Mouse (Mus musculus) limb, embryonic 14.5 days (tissue): ENCODE data around the gene Zranb3. TPM values are rescaled to one million over a fixed set of nuclear protein-coding genes. Genes with fewer than 3 reads are reported as not detected.
"Not testable (repeated sequence)": the region's sequence is repeated elsewhere in the genome, so short reads cannot be mapped to it uniquely, and the experiment has no call there.

Experiments
- ATAC-seq: fragments of 200-750 bp; cut with Nextera tagmentation; 2 replicates; pipeline ENCODE4 v1.8.0; 2017; ENCODE audit warnings: low read depth, moderate number of reproducible peaks, moderate TSS enrichment; ENCODE audit not compliant: low FRiP score
- DNase-seq: peaks from one replicate; pipeline ENCODE4 v3.0.0-alpha.2; 2015; ENCODE audit warnings: low spot score
- H3K27ac ChIP-seq: fragments of 300-500 bp; sonication (generic); replicated peaks from 2 replicates; pipeline ENCODE4 v1.5.1; 2014; ENCODE audit warnings: low read depth, mild to moderate bottlenecking, low read length, moderate library complexity, mixed read lengths
- H3K27me3 ChIP-seq: fragments of 300-500 bp; sonication (generic); 2 replicates; pipeline ENCODE4 v1.6.1; 2014; ENCODE audit warnings: low read length, mixed read lengths; ENCODE audit not compliant: control insufficient read depth, insufficient read depth
- H3K36me3 ChIP-seq: fragments of 300-500 bp; sonication (generic); 2 replicates; pipeline ENCODE4 v1.6.1; 2014; ENCODE audit warnings: mild to moderate bottlenecking, low read length, moderate library complexity, mixed read lengths; ENCODE audit not compliant: control insufficient read depth, insufficient read depth
- H3K4me1 ChIP-seq: fragments of 300-500 bp; sonication (generic); 2 replicates; pipeline ENCODE4 v1.6.1; 2014; ENCODE audit warnings: antibody characterized with exemption, low read length, mixed read lengths; ENCODE audit not compliant: control insufficient read depth, insufficient read depth
- H3K4me2 ChIP-seq: fragments of 300-500 bp; sonication (generic); replicated peaks from 2 replicates; pipeline ENCODE4 v1.6.1; 2014; ENCODE audit warnings: low read depth, mild to moderate bottlenecking, low read length, moderate library complexity; ENCODE audit not compliant: severe bottlenecking
- H3K4me3 ChIP-seq: fragments of 300-500 bp; sonication (generic); replicated peaks from 2 replicates; pipeline ENCODE4 v1.5.1; 2014; ENCODE audit warnings: low read length
- H3K9ac ChIP-seq: fragments of 300-500 bp; sonication (generic); 2 replicates; pipeline ENCODE4 v1.6.1; 2014; ENCODE audit warnings: mild to moderate bottlenecking, low read depth, low read length, moderate library complexity; ENCODE audit not compliant: severe bottlenecking
- H3K9me3 ChIP-seq: fragments of 300-500 bp; sonication (generic); 2 replicates; pipeline ENCODE4 v1.6.1; 2016; ENCODE audit warnings: low read length; ENCODE audit not compliant: control insufficient read depth
- POLR2A ChIP-seq: fragments of 200-500 bp; IDR thresholded peaks from 2 replicates; pipeline ENCODE4 v1.8.0; 2012; ENCODE audit warnings: inconsistent platforms, mild to moderate bottlenecking, moderate library complexity, borderline replicate concordance; ENCODE audit not compliant: insufficient read depth, insufficient read length; ENCODE audit errors: extremely low read depth
- WGBS: fragments of 180-500 bp; shearing (Covaris S2); extraction: QIAGEN DNeasy Blood & Tissue Kit; methylation state at CpG from one replicate; pipeline ENCODE4 v1.1.7; 2014; 5-methylcytosine and 5-hydroxymethylcytosine counted together
- polyA plus RNA-seq, 2 experiments: library from polyadenylated mRNA; depleted of rRNA in 1 of 2; stranded (reverse) in 1 of 2; unstranded in 1 of 2; fragments of >200 nt; fragmentation: Nextera tagmentation in 1 of 2; extraction: Ambion mirVana in 1 of 2; gene quantifications; 2 replicates each; pipeline versions ENCODE4 v1.2.1 to v1.2.3; 2012 to 2014

The Zranb3 gene
- polyA plus RNA-seq, 2 experiments, result 6.9 to 13.0 TPM

DNA sequence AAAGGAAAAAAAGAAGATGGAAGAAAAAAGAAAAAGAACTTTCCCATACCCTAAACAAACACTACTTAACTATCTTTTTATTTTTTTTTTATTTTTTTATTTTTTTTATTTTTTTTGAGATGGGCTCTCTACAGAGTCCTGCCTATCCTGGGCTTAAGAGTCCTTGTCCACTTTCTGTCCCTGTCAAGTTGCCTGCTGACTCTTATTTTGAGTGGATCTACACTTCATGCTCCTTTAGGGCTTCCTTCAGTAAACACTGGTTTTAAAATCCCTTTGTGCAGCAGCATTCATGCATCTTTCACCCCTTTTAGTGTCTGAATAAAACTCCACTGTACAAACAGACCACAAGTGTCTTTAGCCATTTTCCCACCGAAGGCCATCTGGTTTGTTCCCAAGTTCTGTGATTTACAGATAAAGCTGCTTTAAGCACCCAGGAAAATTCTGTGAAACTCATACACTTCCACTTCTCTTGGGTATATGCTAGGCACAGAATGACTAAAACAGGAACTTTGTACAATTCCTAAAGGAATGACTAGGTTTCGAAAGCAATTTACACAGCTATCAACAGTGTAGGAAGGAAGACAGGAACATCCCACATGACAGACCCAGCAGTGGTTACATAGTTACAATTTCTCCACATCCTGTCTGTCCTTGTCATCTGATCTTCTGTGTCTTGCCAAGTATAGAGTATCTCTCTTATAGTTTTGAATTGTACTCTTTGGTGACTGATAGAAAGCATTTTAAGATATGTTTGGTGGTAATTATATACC, 82.7 kb downstream of the Zranb3 start:
- DNase-seq (no peak), ATAC-seq (no peak)
- no peaks in the 10 kb centered on the region for H3K36me3 ChIP-seq
- H3K9ac ChIP-seq, result no peak overlapping the region
- no peak overlapping the region for H3K27ac ChIP-seq
- H3K4me2 ChIP-seq, result no peak overlapping the region
- H3K9me3 ChIP-seq, result no peaks in the 10 kb centered on the region
- TF ChIP-seq POLR2A, result no peak
- 73% methylated on average over 2 of the region's 2 CpGs for WGBS
- no peaks in the 10 kb centered on the region for H3K4me1 ChIP-seq
- no peak overlapping the region for H3K4me3 ChIP-seq
- no peaks in the 10 kb centered on the region for H3K27me3 ChIP-seq

DNA sequence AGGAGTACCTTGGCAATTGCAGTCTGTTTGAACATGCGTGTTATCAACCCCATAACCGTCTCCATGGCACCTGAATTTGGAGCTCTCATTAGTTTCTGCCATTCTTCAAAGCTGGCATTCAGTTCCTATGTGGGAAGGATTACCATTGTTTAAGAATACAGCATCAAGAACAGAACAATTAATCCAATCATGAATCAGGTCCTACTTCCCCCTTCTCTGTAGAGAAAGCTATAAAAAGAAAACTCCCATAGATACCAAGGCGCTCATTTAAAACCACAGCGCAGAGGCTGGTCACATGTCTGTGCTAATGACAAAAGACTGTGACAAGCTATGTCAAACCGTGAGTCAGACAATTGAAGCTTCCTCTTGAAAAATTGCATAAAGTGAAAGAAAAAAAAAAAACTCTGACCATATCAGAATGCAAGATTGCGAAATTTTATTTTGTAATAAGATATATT, 86.8 kb downstream of the Zranb3 start:
- no peak for TF ChIP-seq POLR2A
- Histone ChIP-seq H3K27ac (no peak overlapping the region), H3K9me3 (no peaks in the 10 kb centered on the region), H3K36me3 (no peaks in the 10 kb centered on the region), H3K4me3 (no peak overlapping the region), H3K9ac (no peak overlapping the region), H3K4me2 (no peak overlapping the region), H3K27me3 (no peaks in the 10 kb centered on the region), H3K4me1 (no peaks in the 10 kb centered on the region)
- ATAC-seq (no peak), DNase-seq (peak; percentile 5)
- 86% methylated on average over 6 of the region's 6 CpGs for WGBS

DNA sequence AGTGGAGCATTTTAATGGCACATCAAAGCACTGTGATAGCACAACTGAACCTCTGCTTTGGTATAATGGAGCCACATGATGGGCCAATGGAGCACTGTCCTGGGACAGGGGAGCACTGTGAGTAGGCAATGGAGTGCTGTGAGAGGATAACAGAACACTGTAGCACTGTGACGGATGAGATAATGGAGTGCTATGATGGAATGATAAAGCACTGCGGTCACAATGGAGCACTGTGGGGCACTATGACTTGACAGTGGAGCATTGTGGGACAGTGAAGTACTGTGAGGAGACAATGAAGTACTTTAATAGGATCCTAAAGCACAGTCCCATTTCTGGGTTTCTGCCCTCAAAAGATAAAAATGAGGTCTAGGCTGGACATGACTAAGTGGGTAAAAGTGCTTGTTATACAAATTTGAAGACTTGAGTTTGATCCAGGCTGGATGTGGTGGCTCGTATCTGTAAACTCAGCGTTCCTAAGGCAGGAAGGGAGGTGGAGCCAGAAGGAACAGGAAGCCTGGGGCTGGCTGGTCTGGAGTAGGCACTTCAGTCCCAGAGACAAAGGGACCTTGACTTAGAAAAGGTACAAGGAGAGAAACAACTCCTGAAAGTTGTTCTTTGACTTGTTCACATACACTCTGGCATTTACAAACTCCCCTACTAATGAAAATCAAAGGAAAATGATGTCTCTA, 89.0 kb downstream of the Zranb3 start:
- H3K4me1 ChIP-seq, result no peaks in the 10 kb centered on the region
- no peaks in the 10 kb centered on the region for H3K36me3 ChIP-seq
- no peak for ATAC-seq
- H3K9ac ChIP-seq, result no peak overlapping the region
- no peak overlapping the region for H3K4me3 ChIP-seq
- H3K27me3 ChIP-seq, result no peaks in the 10 kb centered on the region
- TF ChIP-seq POLR2A, result no peak
- no peak overlapping the region for H3K4me2 ChIP-seq
- 85% methylated on average over 4 of the region's 4 CpGs for WGBS
- H3K9me3 ChIP-seq, result no peaks in the 10 kb centered on the region
- no peak overlapping the region for H3K27ac ChIP-seq
- DNase-seq, result no peak

DNA sequence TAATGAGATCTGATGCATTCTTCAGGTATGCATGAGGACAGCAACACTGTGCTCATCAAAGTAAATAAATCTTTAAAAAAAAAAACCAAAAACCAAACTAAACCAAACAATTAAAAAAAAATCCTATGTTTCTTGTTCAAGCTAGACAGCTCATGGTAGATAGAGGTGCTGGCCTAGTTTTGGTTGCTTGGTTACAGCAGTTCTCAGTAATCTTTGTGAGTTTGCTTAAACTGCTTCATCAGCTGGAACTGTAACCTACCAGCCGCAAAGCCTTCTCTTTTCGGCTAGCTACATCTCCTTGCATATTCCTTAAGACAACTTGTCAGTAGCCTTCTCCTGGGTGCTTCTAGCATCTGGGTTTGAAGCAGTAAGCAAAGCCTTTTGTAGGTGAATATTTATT, 93.1 kb downstream of the Zranb3 start:
- WGBS, result 95% methylated on average over 2 of the region's 2 CpGs
- DNase-seq (no peak), ATAC-seq (no peak)
- Histone ChIP-seq H3K27ac (no peak overlapping the region), H3K36me3 (no peaks in the 10 kb centered on the region), H3K4me2 (no peak overlapping the region), H3K9ac (no peak overlapping the region), H3K9me3 (no peaks in the 10 kb centered on the region), H3K4me3 (no peak overlapping the region), H3K27me3 (no peaks in the 10 kb centered on the region), H3K4me1 (no peaks in the 10 kb centered on the region)
- no peak for TF ChIP-seq POLR2A

DNA sequence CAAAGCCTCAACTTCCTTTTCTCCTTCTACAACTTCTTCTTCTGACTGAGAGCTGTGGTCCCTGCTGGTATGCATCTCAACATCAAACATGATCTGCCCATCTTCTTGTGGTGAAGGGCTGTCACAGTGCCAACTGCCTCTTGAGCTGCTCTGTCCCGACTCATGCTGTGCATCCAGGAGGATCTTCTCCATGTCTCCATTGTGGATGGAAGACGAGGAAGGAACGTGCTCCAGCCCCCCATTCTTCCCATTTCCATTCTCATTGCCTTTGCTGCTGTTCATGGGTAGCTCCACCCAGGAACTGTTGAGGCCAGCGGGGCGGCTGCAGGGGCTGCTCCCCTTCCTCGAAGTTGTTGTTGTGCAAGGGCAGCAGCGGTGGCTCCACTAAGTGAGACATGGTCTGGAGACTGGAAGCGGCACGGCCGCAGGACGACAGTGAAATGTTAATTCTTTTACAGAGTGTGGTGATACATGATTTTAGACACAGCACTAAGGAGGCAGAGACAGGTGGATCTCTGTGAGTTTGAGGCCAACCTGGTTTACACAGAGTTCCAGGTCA, 96.7 kb downstream of the Zranb3 start:
- not testable (repeated sequence) for ATAC-seq, H3K4me3 ChIP-seq, H3K9me3 ChIP-seq, H3K9ac ChIP-seq, H3K4me1 ChIP-seq, H3K4me2 ChIP-seq, H3K27me3 ChIP-seq, H3K36me3 ChIP-seq, DNase-seq, H3K27ac ChIP-seq
- 91% methylated on average over 11 of the region's 11 CpGs for WGBS
